Mouse (Mus musculus): ENCODE results near the gene Zcchc24. TPM values are rescaled to one million over a fixed set of nuclear protein-coding genes. Genes with fewer than 3 reads are reported as not detected.
"Not testable (repeated sequence)": the region's sequence is repeated elsewhere in the genome, so short reads cannot be mapped to it uniquely, and the experiment has no call there.

The Zcchc24 gene
- total RNA-seq (2015) = 1.2 and 1.3 TPM in 2 replicates
- total RNA-seq (2017) = 0.41 and 0.92 TPM in 2 replicates

- ATAC-seq (replicated peaks; ENCODE audit: poor library complexity) = peak; percentile 67
Observed at GRCm38 (mm10) chr14:25768915-25769625, at the start of gene Zcchc24. Zcchc24 (minus strand) TSS chr14:25769039.

- ATAC-seq (replicated peaks; ENCODE audit: poor library complexity) = peak; percentile 97
Observed at GRCm38 (mm10) chr14:25816416-25816815, 47.6 kb upstream of the Zcchc24 start.

GRCm38 (mm10) chr14:25814140-25814539, 45.3 kb upstream of the Zcchc24 start:
- no peak for ATAC-seq (replicated peaks; ENCODE audit: poor library complexity)

GRCm38 (mm10) chr14:25811026-25811425, 42.2 kb upstream of the Zcchc24 start:
- not testable (repeated sequence) for ATAC-seq (replicated peaks; ENCODE audit: poor library complexity)

- ATAC-seq (replicated peaks; ENCODE audit: poor library complexity) = no peak
Observed at GRCm38 (mm10) chr14:25806561-25806960, 37.7 kb upstream of the Zcchc24 start.

GRCm38 (mm10) chr14:25805871-25806270, 37.0 kb upstream of the Zcchc24 start:
- no peak for ATAC-seq (replicated peaks; ENCODE audit: poor library complexity)

- ATAC-seq (replicated peaks; ENCODE audit: poor library complexity) = no peak
Observed at GRCm38 (mm10) chr14:25803246-25803809, 34.5 kb upstream of the Zcchc24 start.

- no peak for ATAC-seq (replicated peaks; ENCODE audit: poor library complexity)
Observed at GRCm38 (mm10) chr14:25802511-25802910, 33.7 kb upstream of the Zcchc24 start.

- peak; percentile 94 for ATAC-seq (replicated peaks; ENCODE audit: poor library complexity)
Observed at GRCm38 (mm10) chr14:25800166-25800960, 31.5 kb upstream of the Zcchc24 start.

- ATAC-seq (replicated peaks; ENCODE audit: poor library complexity) = no peak
Observed at GRCm38 (mm10) chr14:25796619-25797018, 27.8 kb upstream of the Zcchc24 start.

GRCm38 (mm10) chr14:25795561-25796174, 26.8 kb upstream of the Zcchc24 start:
- peak; percentile 72 for ATAC-seq (replicated peaks; ENCODE audit: poor library complexity)

- ATAC-seq (replicated peaks; ENCODE audit: poor library complexity) = no peak
Observed at GRCm38 (mm10) chr14:25795067-25795466, 26.2 kb upstream of the Zcchc24 start.

GRCm38 (mm10) chr14:25794331-25794730, 25.5 kb upstream of the Zcchc24 start:
- ATAC-seq (replicated peaks; ENCODE audit: poor library complexity) = no peak

- ATAC-seq (replicated peaks; ENCODE audit: poor library complexity) = peak; percentile 52; the same call in 1 of the 2 replicates
Observed at GRCm38 (mm10) chr14:25790768-25791302, 22.0 kb upstream of the Zcchc24 start.

- ATAC-seq (replicated peaks; ENCODE audit: poor library complexity) = no peak
Observed at GRCm38 (mm10) chr14:25789946-25790345, 21.1 kb upstream of the Zcchc24 start.

- ATAC-seq (replicated peaks; ENCODE audit: poor library complexity) = peak; percentile 91
Observed at GRCm38 (mm10) chr14:25789207-25789606, 20.4 kb upstream of the Zcchc24 start.

GRCm38 (mm10) chr14:25788201-25788600, 19.4 kb upstream of the Zcchc24 start:
- ATAC-seq (replicated peaks; ENCODE audit: poor library complexity) = no peak

- ATAC-seq (replicated peaks; ENCODE audit: poor library complexity) = no peak
Observed at GRCm38 (mm10) chr14:25787387-25787910, 18.6 kb upstream of the Zcchc24 start.

- no peak for ATAC-seq (replicated peaks; ENCODE audit: poor library complexity)
Observed at GRCm38 (mm10) chr14:25786959-25787358, 18.1 kb upstream of the Zcchc24 start.

GRCm38 (mm10) chr14:25785210-25785609, 16.4 kb upstream of the Zcchc24 start:
- peak; percentile 51 for ATAC-seq (replicated peaks; ENCODE audit: poor library complexity)

- no peak for ATAC-seq (replicated peaks; ENCODE audit: poor library complexity)
Observed at GRCm38 (mm10) chr14:25783220-25783619, 14.4 kb upstream of the Zcchc24 start.

All from megakaryocyte progenitor cell, adult 5-6 weeks (primary cell).